Mouse (Mus musculus): ENCODE measurements around the gene Defb26. TPM values are rescaled to one million over a fixed set of nuclear protein-coding genes. Genes with fewer than 3 reads are reported as not detected.

Gene Defb26
- polyA plus RNA-seq, 2 experiments: not detected

DNA sequence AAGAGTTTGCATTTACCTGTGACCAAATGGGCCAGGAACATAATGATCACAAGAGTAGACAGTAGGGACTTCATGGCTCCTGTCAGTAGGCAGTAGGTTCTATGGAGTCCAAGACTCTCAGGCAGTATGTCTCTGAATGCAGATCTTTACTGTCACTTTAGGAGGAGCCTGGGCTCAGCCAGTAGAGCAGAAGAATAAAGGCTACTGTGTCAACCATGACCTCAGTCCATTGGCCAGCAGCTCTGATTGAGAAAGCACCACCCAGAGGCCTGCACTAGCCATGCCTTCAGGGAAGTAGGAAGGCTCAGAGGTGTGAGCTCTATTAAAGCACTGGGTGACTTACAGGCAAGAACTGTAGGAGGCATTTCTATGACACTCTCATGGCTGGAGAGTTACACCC, 21.5 kb downstream of the Defb26 start, which contains the start of gene Defb22:
Gene Defb22 (minus strand): TSS at position 101 of the 400 bp plus-strand sequence.
- ATAC-seq (ENCODE audit: low FRiP score, low read depth) (no peak), DNase-seq (ENCODE audit: low spot score) (no peak)
- Histone ChIP-seq H3K36me3 (ENCODE audit: control insufficient read depth, insufficient read depth, low read length) (no peaks in the 10 kb centered on the region), H3K4me2 (replicated peaks; ENCODE audit: low read depth, low read length, severe bottlenecking) (no peak within 1 kb of the TSS), H3K4me1 (ENCODE audit: control insufficient read depth, insufficient read depth, low read length) (no peaks in the 10 kb centered on the region), H3K9me3 (ENCODE audit: control insufficient read depth, low read length) (no peaks in the 10 kb centered on the region), H3K27ac (replicated peaks; ENCODE audit: low read depth, low read length) (no peak within 1 kb of the TSS), H3K27me3 (ENCODE audit: control insufficient read depth, insufficient read depth, low read length) (no peaks in the 10 kb centered on the region), H3K4me3 (replicated peaks; ENCODE audit: low read length) (no peak within 1 kb of the TSS), H3K9ac (ENCODE audit: low read depth, low read length, severe bottlenecking) (no peak within 1 kb of the TSS)
- TF ChIP-seq POLR2A (IDR thresholded peaks at IDR 0.05; ENCODE audit: borderline replicate concordance, extremely low read depth, insufficient read depth, insufficient read length): no peak

- no peaks in the 10 kb centered on the region for H3K36me3 ChIP-seq (ENCODE audit: control insufficient read depth, insufficient read depth, low read length)
- DNase-seq (ENCODE audit: low spot score) (no peak), ATAC-seq (ENCODE audit: low FRiP score, low read depth) (no peak)
- H3K4me2 ChIP-seq (replicated peaks; ENCODE audit: low read depth, low read length, severe bottlenecking): no peak overlapping the region
- H3K9ac ChIP-seq (ENCODE audit: low read depth, low read length, severe bottlenecking): no peak overlapping the region
- no peaks in the 10 kb centered on the region for H3K4me1 ChIP-seq (ENCODE audit: control insufficient read depth, insufficient read depth, low read length)
- no peak for TF ChIP-seq POLR2A (IDR thresholded peaks at IDR 0.05; ENCODE audit: borderline replicate concordance, extremely low read depth, insufficient read depth, insufficient read length)
- no peaks in the 10 kb centered on the region for H3K27me3 ChIP-seq (ENCODE audit: control insufficient read depth, insufficient read depth, low read length)
- no peak overlapping the region for H3K4me3 ChIP-seq (replicated peaks; ENCODE audit: low read length)
- H3K9me3 ChIP-seq (ENCODE audit: control insufficient read depth, low read length): no peaks in the 10 kb centered on the region
- 63% methylated on average over 2 of the region's 2 CpGs for WGBS
- H3K27ac ChIP-seq (replicated peaks; ENCODE audit: low read depth, low read length): no peak overlapping the region
Observed at GRCm38 (mm10) chr2:152487024-152487423, 24.5 kb downstream of the Defb26 start.

DNA sequence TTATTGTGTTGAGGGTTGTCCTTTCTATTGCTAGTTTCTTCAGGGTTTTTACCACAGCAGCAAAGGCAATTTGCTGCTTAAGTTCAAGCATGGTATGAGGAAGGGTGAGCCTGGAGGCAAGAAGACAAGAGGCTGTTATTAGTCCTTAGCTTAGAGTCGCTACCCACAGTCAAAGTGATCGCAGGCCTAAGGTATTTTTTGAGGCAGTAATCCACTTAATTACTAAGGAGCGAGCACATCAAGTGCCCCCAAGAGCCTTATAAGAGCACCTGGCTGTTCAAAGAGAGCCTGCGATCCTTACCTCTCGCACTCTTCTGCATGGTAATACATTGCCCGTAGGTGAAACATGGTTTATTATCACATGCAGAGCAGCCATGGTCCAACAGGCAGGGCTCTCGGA, 29.8 kb downstream of the Defb26 start:
- Histone ChIP-seq H3K4me1 (ENCODE audit: control insufficient read depth, insufficient read depth, low read length) (no peaks in the 10 kb centered on the region), H3K9me3 (ENCODE audit: control insufficient read depth, low read length) (no peaks in the 10 kb centered on the region), H3K4me2 (replicated peaks; ENCODE audit: low read depth, low read length, severe bottlenecking) (no peak overlapping the region), H3K9ac (ENCODE audit: low read depth, low read length, severe bottlenecking) (no peak overlapping the region), H3K4me3 (replicated peaks; ENCODE audit: low read length) (no peak overlapping the region), H3K27ac (replicated peaks; ENCODE audit: low read depth, low read length) (no peak overlapping the region), H3K36me3 (ENCODE audit: control insufficient read depth, insufficient read depth, low read length) (no peaks in the 10 kb centered on the region), H3K27me3 (ENCODE audit: control insufficient read depth, insufficient read depth, low read length) (no peaks in the 10 kb centered on the region)
- WGBS: 61% methylated on average over 7 of the region's 7 CpGs
- ATAC-seq (ENCODE audit: low FRiP score, low read depth) (no peak), DNase-seq (ENCODE audit: low spot score) (no peak)
- no peak for TF ChIP-seq POLR2A (IDR thresholded peaks at IDR 0.05; ENCODE audit: borderline replicate concordance, extremely low read depth, insufficient read depth, insufficient read length)

GRCm38 (mm10) chr2:152480881-152481280, 30.6 kb downstream of the Defb26 start:
- no peak overlapping the region for H3K4me2 ChIP-seq (replicated peaks; ENCODE audit: low read depth, low read length, severe bottlenecking)
- no peak for TF ChIP-seq POLR2A (IDR thresholded peaks at IDR 0.05; ENCODE audit: borderline replicate concordance, extremely low read depth, insufficient read depth, insufficient read length)
- no peak for ATAC-seq (ENCODE audit: low FRiP score, low read depth)
- H3K36me3 ChIP-seq (ENCODE audit: control insufficient read depth, insufficient read depth, low read length): no peaks in the 10 kb centered on the region
- WGBS: 92% methylated on average over 3 of the region's 3 CpGs
- no peaks in the 10 kb centered on the region for H3K27me3 ChIP-seq (ENCODE audit: control insufficient read depth, insufficient read depth, low read length)
- H3K4me3 ChIP-seq (replicated peaks; ENCODE audit: low read length): no peak overlapping the region
- no peak overlapping the region for H3K27ac ChIP-seq (replicated peaks; ENCODE audit: low read depth, low read length)
- H3K9ac ChIP-seq (ENCODE audit: low read depth, low read length, severe bottlenecking): no peak overlapping the region
- H3K4me1 ChIP-seq (ENCODE audit: control insufficient read depth, insufficient read depth, low read length): no peaks in the 10 kb centered on the region
- H3K9me3 ChIP-seq (ENCODE audit: control insufficient read depth, low read length): no peaks in the 10 kb centered on the region
- DNase-seq (ENCODE audit: low spot score): no peak

DNA sequence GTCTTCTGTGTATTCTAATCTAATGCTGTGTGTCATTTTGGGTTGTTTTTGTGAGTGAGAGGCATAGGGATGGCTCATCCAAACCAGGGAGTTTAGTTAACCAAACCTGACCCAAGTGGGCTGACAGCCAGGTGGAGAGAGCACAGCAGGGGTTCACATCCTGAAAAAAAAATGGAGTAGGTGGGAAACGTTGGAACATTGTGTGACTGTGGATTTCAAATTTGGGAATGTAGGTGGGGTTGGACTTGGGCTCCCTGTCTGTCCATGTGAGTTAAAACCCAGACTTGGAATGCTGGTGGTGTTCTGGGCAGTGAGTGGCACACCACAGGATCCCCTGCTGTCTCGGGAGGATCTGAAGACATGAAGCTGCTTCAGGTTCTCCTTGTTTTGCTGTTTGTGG, 34.7 kb downstream of the Defb26 start, which contains the start of gene Defb20:
Gene Defb20 (plus strand): TSS at position 301 of the 400 bp plus-strand sequence.
- DNase-seq (ENCODE audit: low spot score) (no peak), ATAC-seq (ENCODE audit: low FRiP score, low read depth) (no peak)
- no peaks in the 10 kb centered on the region for H3K27me3 ChIP-seq (ENCODE audit: control insufficient read depth, insufficient read depth, low read length)
- no peak within 1 kb of the TSS for H3K9ac ChIP-seq (ENCODE audit: low read depth, low read length, severe bottlenecking)
- TF ChIP-seq POLR2A (IDR thresholded peaks at IDR 0.05; ENCODE audit: borderline replicate concordance, extremely low read depth, insufficient read depth, insufficient read length): no peak
- no peaks in the 10 kb centered on the region for H3K9me3 ChIP-seq (ENCODE audit: control insufficient read depth, low read length)
- WGBS: 56% methylated on average over 2 of the region's 2 CpGs
- H3K4me2 ChIP-seq (replicated peaks; ENCODE audit: low read depth, low read length, severe bottlenecking): no peak within 1 kb of the TSS
- H3K4me1 ChIP-seq (ENCODE audit: control insufficient read depth, insufficient read depth, low read length): no peaks in the 10 kb centered on the region
- no peaks in the 10 kb centered on the region for H3K36me3 ChIP-seq (ENCODE audit: control insufficient read depth, insufficient read depth, low read length)
- no peak within 1 kb of the TSS for H3K4me3 ChIP-seq (replicated peaks; ENCODE audit: low read length)
- no peak within 1 kb of the TSS for H3K27ac ChIP-seq (replicated peaks; ENCODE audit: low read depth, low read length)

- no peak overlapping the region for H3K27ac ChIP-seq (replicated peaks; ENCODE audit: low read depth, low read length)
- no peak for TF ChIP-seq POLR2A (IDR thresholded peaks at IDR 0.05; ENCODE audit: borderline replicate concordance, extremely low read depth, insufficient read depth, insufficient read length)
- ATAC-seq (ENCODE audit: low FRiP score, low read depth) (no peak), DNase-seq (ENCODE audit: low spot score) (no peak)
- H3K9me3 ChIP-seq (ENCODE audit: control insufficient read depth, low read length): no peaks in the 10 kb centered on the region
- H3K4me1 ChIP-seq (ENCODE audit: control insufficient read depth, insufficient read depth, low read length): no peaks in the 10 kb centered on the region
- no peak overlapping the region for H3K4me3 ChIP-seq (replicated peaks; ENCODE audit: low read length)
- H3K27me3 ChIP-seq (ENCODE audit: control insufficient read depth, insufficient read depth, low read length): no peaks in the 10 kb centered on the region
- no peak overlapping the region for H3K4me2 ChIP-seq (replicated peaks; ENCODE audit: low read depth, low read length, severe bottlenecking)
- 26% methylated on average over 3 of the region's 3 CpGs for WGBS
- H3K9ac ChIP-seq (ENCODE audit: low read depth, low read length, severe bottlenecking): no peak overlapping the region
- H3K36me3 ChIP-seq (ENCODE audit: control insufficient read depth, insufficient read depth, low read length): no peaks in the 10 kb centered on the region
Observed at GRCm38 (mm10) chr2:152472434-152472833, 39.1 kb downstream of the Defb26 start.
